Mouse (Mus musculus) heart, embryonic 11.5 days (tissue): ENCODE measurements around the gene Otop1. TPM values are rescaled to one million over a fixed set of nuclear protein-coding genes. Genes with fewer than 3 reads are reported as not detected.

Experiments used
- ATAC-seq: fragments of 200-750 bp; cut with Nextera tagmentation; replicated peaks from 2 replicates; pipeline ENCODE4 v1.8.0; 2017; ENCODE audit warnings: moderate library complexity; ENCODE audit not compliant: insufficient number of reproducible peaks, low FRiP score, low TSS enrichment
- H3K27ac ChIP-seq: fragments of 300-500 bp; sonication (generic); 2 replicates; pipeline ENCODE4 v1.5.1; 2014; ENCODE audit warnings: mild to moderate bottlenecking, low read depth, low read length
- H3K27me3 ChIP-seq: fragments of 300-500 bp; sonication (generic); 2 replicates; pipeline ENCODE4 v1.6.1; 2014; ENCODE audit warnings: mild to moderate bottlenecking, low read length, mixed read lengths; ENCODE audit not compliant: control insufficient read depth, insufficient read depth
- H3K36me3 ChIP-seq: fragments of 300-500 bp; sonication (generic); 2 replicates; pipeline ENCODE4 v1.6.1; 2014; ENCODE audit warnings: mild to moderate bottlenecking, low read length, moderate library complexity, mixed read lengths; ENCODE audit not compliant: control insufficient read depth, insufficient read depth
- H3K4me1 ChIP-seq: fragments of 300-500 bp; sonication (generic); 2 replicates; pipeline ENCODE4 v1.6.1; 2014; ENCODE audit warnings: low read length; ENCODE audit not compliant: control insufficient read depth, insufficient read depth
- H3K4me2 ChIP-seq: fragments of 300-500 bp; sonication (generic); 2 replicates; pipeline ENCODE4 v1.6.1; 2014; ENCODE audit warnings: mild to moderate bottlenecking, moderate library complexity
- H3K4me3 ChIP-seq: fragments of 300-500 bp; sonication (generic); 2 replicates; pipeline ENCODE4 v1.5.1; 2014; ENCODE audit warnings: low read depth, low read length
- H3K9ac ChIP-seq: fragments of 300-500 bp; sonication (generic); 2 replicates; pipeline ENCODE4 v1.6.1; 2014; ENCODE audit warnings: mild to moderate bottlenecking, low read depth, low read length, moderate library complexity
- H3K9me3 ChIP-seq: fragments of 300-500 bp; sonication (generic); replicated peaks from 2 replicates; pipeline ENCODE4 v1.6.1; 2016; ENCODE audit warnings: low read length; ENCODE audit not compliant: control insufficient read depth
- WGBS: fragments of 180-500 bp; shearing (Covaris S2); extraction: QIAGEN DNeasy Blood & Tissue Kit; methylation state at CpG from one replicate; pipeline ENCODE4 v1.1.7; 2014; ENCODE audit not compliant: insufficient replicate concordance; 5-methylcytosine and 5-hydroxymethylcytosine counted together
- polyA plus RNA-seq: library from polyadenylated mRNA; unstranded; fragments of >200 nt; fragmentation: Nextera tagmentation; extraction: Ambion mirVana; gene quantifications from 2 replicates; pipeline ENCODE4 v1.2.1, GENCODE M21; 2014

Gene Otop1
- polyA plus RNA-seq, 1 experiment from 2014 or later = not detected

DNA sequence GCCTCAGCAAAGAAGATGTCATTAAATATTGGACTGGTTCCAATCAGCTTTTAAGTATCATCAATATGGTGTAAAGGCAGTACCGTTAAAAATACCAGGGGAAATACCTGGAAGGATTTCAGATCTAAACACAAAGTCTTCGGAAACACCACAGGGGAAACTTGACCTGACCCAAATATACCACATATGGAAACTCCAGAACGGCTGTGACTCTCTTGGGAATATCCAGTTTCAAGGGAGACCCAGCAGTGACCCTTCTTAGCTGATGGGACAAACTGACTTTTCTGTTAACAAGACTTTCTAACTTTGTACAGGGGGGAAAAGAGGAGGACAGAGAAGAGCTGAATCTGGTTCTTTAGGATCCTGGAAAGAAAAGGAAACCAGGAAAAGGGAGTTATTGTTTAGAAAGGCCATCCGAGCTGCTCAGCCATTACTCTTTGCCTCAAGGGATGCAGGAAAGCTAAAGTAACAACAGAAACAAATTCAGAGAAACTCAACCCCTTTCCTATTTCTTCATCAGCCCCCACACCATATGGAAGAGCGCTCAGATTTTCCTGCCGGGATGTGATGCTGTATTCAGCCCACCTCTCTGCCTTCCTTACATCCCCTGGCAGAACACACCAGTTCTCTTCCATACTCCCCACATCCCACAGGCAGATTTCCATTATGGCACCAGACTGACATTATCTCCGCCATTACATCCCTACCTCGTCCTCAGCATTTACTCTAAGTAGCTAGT lies 17.6 kb upstream of the Otop1 start:
- Histone ChIP-seq H3K27ac (no peak overlapping the region), H3K9ac (no peak overlapping the region), H3K9me3 (no peaks in the 10 kb centered on the region), H3K4me1 (0 out of 2 replicates have a peak, but pooled peaks cover 4% of the 10 kb centered on the region), H3K27me3 (0 out of 2 replicates have a peak, but pooled peaks cover 2% of the 10 kb centered on the region), H3K36me3 (0 out of 2 replicates have a peak, but pooled peaks cover under 1% of the 10 kb centered on the region), H3K4me3 (no peak overlapping the region), H3K4me2 (no peak overlapping the region)
- WGBS = 75% methylated on average over 8 of the region's 8 CpGs
- no peak for ATAC-seq

DNA sequence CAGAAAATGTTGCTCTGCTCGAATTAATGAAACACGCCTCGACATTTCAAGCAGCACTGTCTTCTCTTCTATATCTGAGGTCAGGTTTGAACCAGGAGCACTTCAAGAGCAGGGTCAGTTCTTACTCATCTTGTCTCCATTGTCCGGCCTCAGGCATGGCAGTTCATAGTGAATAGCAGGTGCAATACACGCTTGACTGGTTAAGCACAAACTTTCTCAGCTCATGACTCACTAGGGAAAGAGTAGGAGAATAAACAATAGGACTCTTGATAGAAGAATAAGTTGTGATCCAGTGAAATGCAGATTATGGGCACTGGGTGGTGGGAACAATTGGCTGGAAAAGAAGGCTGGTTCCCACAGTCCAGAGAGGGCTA lies 17.0 kb upstream of the Otop1 start:
- H3K4me3 ChIP-seq = no peak overlapping the region
- no peak overlapping the region for H3K27ac ChIP-seq
- no peaks in the 10 kb centered on the region for H3K9me3 ChIP-seq
- no peak overlapping the region for H3K9ac ChIP-seq
- H3K36me3 ChIP-seq = 0 out of 2 replicates have a peak, but pooled peaks cover 3% of the 10 kb centered on the region
- H3K4me1 ChIP-seq = 0 out of 2 replicates have a peak, but pooled peaks cover 4% of the 10 kb centered on the region
- WGBS = 87% methylated on average over 5 of the region's 5 CpGs
- ATAC-seq = no peak
- no peak overlapping the region for H3K4me2 ChIP-seq
- H3K27me3 ChIP-seq = 0 out of 2 replicates have a peak, but pooled peaks cover 2% of the 10 kb centered on the region

DNA sequence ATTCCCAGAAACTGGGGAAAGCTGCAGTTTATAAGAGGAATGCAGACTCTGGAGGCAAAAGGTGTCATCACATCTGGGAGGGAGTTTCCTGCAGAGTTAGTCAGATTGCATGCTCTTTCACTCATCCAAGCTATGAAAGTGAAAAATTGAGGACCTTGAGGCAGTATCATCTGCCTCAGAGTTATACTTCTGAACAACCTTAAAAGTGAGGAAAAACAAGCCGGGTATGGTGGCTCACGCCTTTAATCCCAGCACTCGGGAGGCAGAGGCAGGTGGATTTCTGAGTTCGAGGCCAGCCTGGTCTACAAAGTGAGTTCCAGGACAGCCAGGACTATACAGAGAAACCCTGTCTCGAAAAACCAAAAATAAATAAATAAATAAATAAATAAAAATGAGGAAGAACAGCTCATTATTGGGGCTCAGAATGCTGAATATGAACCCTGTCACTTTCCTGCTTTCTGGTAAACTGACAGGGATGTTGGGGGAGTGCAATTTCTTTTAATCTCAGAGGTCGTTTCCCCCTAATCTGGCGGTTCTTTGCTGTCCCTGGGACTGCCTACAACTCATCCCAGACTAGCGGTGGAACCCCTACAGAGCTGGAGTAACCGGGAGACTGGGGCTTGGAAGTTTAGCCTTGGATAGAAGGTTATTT lies 16.2 kb upstream of the Otop1 start:
- 39% methylated on average over 9 of the region's 9 CpGs for WGBS
- 0 out of 2 replicates have a peak, but pooled peaks cover 2% of the 10 kb centered on the region for H3K27me3 ChIP-seq
- no peaks in the 10 kb centered on the region for H3K9me3 ChIP-seq
- peak overlapping the region; percentile 79 for H3K4me2 ChIP-seq
- H3K36me3 ChIP-seq = peaks cover 9% of the 10 kb centered on the region; the same call in 1 of the 2 replicates
- ATAC-seq = no peak
- H3K27ac ChIP-seq = peak overlapping the region; percentile 91
- peak overlapping the region; percentile 92 for H3K9ac ChIP-seq
- peak overlapping the region; percentile 87 for H3K4me3 ChIP-seq
- H3K4me1 ChIP-seq = 0 out of 2 replicates have a peak, but pooled peaks cover 4% of the 10 kb centered on the region

DNA sequence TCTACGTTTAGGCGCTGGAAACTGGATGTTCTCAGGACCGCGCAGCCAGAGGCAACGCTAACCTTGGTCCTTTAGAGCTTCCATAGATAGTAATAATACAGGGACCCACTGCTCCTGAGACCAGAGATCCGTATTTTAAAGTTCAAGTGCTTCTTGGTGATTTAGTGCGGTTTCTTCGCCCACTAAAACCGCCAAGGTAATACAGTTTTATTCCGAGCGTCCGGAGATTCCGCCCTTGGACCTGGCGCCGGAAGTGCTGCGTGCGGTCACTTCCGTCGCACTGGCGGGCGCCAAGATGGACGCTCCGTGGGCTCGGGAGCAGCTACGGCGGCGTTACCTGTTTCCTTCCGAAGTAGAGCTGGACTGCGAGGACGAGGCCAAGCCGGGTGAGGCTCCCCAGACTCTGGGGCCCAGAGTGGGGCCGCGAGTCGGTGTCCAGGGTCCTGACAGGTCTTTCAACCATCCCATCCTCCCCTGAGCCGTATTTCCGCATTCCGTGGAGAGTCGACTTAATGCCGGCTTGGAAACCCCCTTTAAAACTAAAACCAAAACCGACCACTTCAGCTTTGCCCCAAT lies 15.6 kb upstream of the Otop1 start, which contains the start of gene Tmem128:
Gene Tmem128 (plus strand): TSS at position 79 of the 576 bp plus-strand sequence.
- WGBS = under 1% methylated on average over 40 of the region's 40 CpGs
- peak within 1 kb of the TSS; percentile 87 for H3K4me3 ChIP-seq
- 0 out of 2 replicates have a peak, but pooled peaks cover 4% of the 10 kb centered on the region for H3K4me1 ChIP-seq
- ATAC-seq = peak; percentile 25
- H3K27ac ChIP-seq = peak within 1 kb of the TSS; percentile 91
- peak within 1 kb of the TSS; percentile 92 for H3K9ac ChIP-seq
- no peaks in the 10 kb centered on the region for H3K9me3 ChIP-seq
- peak within 1 kb of the TSS; percentile 79 for H3K4me2 ChIP-seq
- H3K27me3 ChIP-seq = 0 out of 2 replicates have a peak, but pooled peaks cover 2% of the 10 kb centered on the region
- H3K36me3 ChIP-seq = peaks cover 15% of the 10 kb centered on the region; the same call in 1 of the 2 replicates

DNA sequence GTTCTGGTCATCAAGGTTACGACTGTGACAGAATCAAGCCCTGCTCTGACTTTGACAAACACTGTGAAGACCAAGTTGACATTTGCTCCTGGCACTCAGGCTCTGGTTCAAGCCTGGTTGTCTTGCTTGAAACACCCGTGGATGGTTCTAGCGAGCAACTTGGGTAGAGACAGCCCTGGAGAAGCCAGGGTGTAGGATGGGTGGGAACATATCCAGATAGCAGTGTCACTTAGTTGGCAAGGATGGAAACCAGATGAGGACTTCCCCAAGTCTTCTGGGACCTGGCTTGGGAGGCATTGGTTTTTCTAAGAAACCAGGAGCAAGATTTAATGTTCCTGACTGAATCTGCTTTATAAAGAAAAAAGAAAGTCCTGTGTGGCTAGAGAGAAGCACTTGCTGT lies 4.8 kb upstream of the Otop1 start:
- no peak overlapping the region for H3K9ac ChIP-seq
- no peak overlapping the region for H3K4me3 ChIP-seq
- no peak for ATAC-seq
- H3K4me1 ChIP-seq = no peaks in the 10 kb centered on the region
- peaks cover 27% of the 10 kb centered on the region for H3K27me3 ChIP-seq
- 87% methylated on average over 3 of the region's 3 CpGs for WGBS
- H3K27ac ChIP-seq = no peak overlapping the region
- H3K9me3 ChIP-seq = no peaks in the 10 kb centered on the region
- peaks cover 2% of the 10 kb centered on the region; the same call in 1 of the 2 replicates for H3K36me3 ChIP-seq
- H3K4me2 ChIP-seq = no peak overlapping the region

DNA sequence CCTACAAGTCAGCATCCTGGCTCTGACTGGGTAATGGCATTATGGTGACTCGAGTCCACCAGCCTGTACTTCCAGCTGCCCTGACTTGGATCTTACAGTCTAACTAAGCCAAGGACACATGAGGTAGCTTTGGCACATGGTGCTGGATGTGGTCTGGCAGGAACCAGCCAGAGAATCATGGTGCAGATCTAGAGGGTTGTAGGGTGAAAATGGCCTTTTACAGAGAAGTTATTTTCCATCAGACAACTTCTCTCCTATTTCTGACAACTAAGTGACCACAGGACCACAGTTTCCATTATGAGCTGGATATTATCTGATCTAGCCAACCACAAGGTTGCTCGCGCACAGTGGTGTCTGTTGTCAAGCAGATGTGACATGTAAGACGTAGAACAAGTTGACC lies 1.9 kb upstream of the Otop1 start:
- no peaks in the 10 kb centered on the region for H3K9me3 ChIP-seq
- H3K4me3 ChIP-seq = no peak overlapping the region
- peaks cover 13% of the 10 kb centered on the region for H3K4me1 ChIP-seq
- no peak overlapping the region for H3K4me2 ChIP-seq
- H3K36me3 ChIP-seq = no peaks in the 10 kb centered on the region; the same call in 1 of the 2 replicates
- no peak overlapping the region for H3K27ac ChIP-seq
- no peak for ATAC-seq
- 77% methylated on average over 4 of the region's 4 CpGs for WGBS
- H3K27me3 ChIP-seq = peaks cover 55% of the 10 kb centered on the region
- H3K9ac ChIP-seq = no peak overlapping the region

DNA sequence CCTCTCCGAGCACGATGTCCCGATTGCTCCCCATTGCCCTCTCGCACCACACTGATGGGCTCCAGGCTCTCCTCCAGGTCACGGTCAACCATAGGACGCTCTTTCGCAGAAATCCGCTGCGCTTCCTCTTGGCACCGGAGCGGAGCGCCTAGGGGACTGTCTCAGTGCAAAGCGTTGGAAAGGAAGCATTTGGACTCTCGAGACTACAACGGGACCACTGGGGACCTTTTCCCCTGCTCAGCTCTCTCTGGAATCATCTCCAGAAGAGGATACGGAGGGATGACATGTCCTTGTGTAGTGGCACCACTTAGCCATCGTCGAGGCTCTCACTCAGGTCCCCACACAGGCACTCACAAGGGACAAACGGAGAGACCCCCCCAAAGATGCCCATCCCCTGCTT lies 679 bp downstream of the Otop1 start:
- 3% methylated on average over 19 of the region's 19 CpGs for WGBS
- Histone ChIP-seq H3K4me1 (peaks cover 13% of the 10 kb centered on the region), H3K27ac (no peak overlapping the region), H3K4me3 (no peak overlapping the region; the same call in 1 of the 2 replicates), H3K9me3 (no peaks in the 10 kb centered on the region), H3K4me2 (peak overlapping the region; percentile 25), H3K9ac (no peak overlapping the region), H3K27me3 (peaks cover 70% of the 10 kb centered on the region), H3K36me3 (no peaks in the 10 kb centered on the region)
- no peak for ATAC-seq

DNA sequence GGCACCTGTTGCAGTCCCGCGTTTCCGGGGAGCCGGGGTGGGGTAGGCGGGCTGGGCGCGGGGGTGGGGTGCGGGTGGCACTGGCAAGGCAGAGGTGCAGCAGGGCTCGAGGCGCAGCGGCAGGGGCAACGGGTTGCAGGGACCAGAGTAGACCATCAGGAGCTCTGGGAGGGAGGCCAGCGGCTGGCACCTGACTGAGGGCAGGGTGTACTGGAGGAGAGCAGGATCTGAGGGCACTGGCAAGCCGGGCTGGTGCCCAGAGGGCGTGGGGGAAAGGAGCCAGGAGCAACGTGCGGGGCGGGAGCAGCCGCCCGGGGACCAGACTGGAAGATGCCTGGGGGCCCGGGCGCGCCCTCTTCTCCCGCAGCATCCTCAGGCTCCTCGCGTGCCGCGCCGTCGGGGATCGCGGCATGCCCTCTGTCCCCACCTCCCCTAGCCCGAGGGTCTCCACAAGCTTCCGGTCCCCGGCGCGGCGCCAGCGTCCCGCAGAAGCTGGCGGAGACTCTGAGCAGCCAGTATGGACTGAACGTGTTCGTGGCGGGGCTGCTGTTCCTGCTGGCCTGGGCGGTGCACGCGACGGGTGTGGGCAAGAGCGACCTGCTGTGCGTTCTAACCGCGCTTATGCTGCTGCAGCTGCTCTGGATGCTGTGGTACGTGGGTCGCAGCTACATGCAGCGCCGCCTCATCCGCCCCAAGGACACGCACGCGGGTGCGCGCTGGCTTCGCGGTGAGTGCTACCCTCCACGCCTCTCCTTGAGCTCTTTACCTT lies 1.5 kb downstream of the Otop1 start:
- Histone ChIP-seq H3K27ac (no peak overlapping the region), H3K4me3 (peak overlapping the region; percentile 35), H3K36me3 (no peaks in the 10 kb centered on the region), H3K27me3 (peaks cover 70% of the 10 kb centered on the region), H3K4me2 (peak overlapping the region; percentile 59), H3K9me3 (no peaks in the 10 kb centered on the region), H3K9ac (no peak overlapping the region), H3K4me1 (peaks cover 13% of the 10 kb centered on the region)
- ATAC-seq = 0 out of 2 replicates have a peak, but pooled peaks have one; percentile 5
- WGBS = under 1% methylated on average over 65 of the region's 65 CpGs
